Mouse (Mus musculus): ENCODE results near the gene Tmem41b. TPM values are rescaled to one million over a fixed set of nuclear protein-coding genes. Genes with fewer than 3 reads are reported as not detected.

The Tmem41b gene
- 8.4 and 10.5 TPM in 2 replicates for polyA plus RNA-seq (2012; rRNA removed)

DNA sequence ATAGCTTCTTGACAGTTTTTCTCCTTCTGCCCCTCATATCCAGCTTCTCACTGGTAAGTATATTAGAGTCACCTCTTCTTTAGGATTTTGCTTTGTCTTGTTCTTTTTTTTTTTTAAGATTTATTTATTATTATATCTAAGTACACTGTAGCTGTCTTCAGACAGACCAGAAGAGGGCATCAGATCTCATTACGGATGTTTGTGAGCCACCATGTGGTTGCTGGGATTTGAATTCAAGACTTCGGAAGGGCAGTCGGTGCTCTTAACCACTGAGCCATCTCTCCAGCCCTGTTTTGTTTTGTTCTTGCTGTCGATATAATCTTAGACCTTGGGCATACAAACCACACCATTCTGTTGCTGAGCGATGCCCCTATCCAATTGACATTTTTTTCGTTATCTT is at the start of gene Tmem41b:
Gene Tmem41b (minus strand): TSS at position 155 of the 400 bp plus-strand sequence.

GRCm38 (mm10) chr7:110018117-110018630 is 31.4 kb upstream of the Tmem41b start, which contains the start of gene Ipo7:
TSS of gene Ipo7 (plus strand) at chr7:110018274.

GRCm38 (mm10) chr7:109959716-109960612 is 26.8 kb downstream of the Tmem41b start, which contains the start of gene Dennd5a:
TSS of gene Dennd5a (minus strand) at chr7:109960470.

Other genes starting within 250 kb of the Tmem41b start
- gene Tmem9b, start 234.1 kb downstream of the Tmem41b start, polyA plus RNA-seq (2012; rRNA removed) = 14.7 and 20.5 TPM in 2 replicates
- 0.03 and 0.42 TPM in 2 replicates for gene Nrip3, start 204.9 kb downstream of the Tmem41b start, polyA plus RNA-seq (2012; rRNA removed)
- gene Scube2, start 121.2 kb downstream of the Tmem41b start, polyA plus RNA-seq (2012; rRNA removed) = 0.43 and 0.58 TPM in 2 replicates
- 12.8 and 13.7 TPM in 2 replicates for gene Dennd5a, start 26.5 kb downstream of the Tmem41b start, polyA plus RNA-seq (2012; rRNA removed)
- 10.1 and 11.2 TPM in 2 replicates for gene Ipo7, start 31.3 kb upstream of the Tmem41b start, polyA plus RNA-seq (2012; rRNA removed)
- 4.0 and 4.2 TPM in 2 replicates for gene Zfp143, start 74.3 kb upstream of the Tmem41b start, polyA plus RNA-seq (2012; rRNA removed)
- 3.5 and 4.1 TPM in 2 replicates for gene Wee1, start 135.1 kb upstream of the Tmem41b start, polyA plus RNA-seq (2012; rRNA removed)
- gene Swap70, start 234.8 kb upstream of the Tmem41b start, polyA plus RNA-seq (2012; rRNA removed) = 5.0 and 5.2 TPM in 2 replicates